Mouse (Mus musculus): ENCODE data around the gene Gnl2.

The Gnl2 gene

DNA sequence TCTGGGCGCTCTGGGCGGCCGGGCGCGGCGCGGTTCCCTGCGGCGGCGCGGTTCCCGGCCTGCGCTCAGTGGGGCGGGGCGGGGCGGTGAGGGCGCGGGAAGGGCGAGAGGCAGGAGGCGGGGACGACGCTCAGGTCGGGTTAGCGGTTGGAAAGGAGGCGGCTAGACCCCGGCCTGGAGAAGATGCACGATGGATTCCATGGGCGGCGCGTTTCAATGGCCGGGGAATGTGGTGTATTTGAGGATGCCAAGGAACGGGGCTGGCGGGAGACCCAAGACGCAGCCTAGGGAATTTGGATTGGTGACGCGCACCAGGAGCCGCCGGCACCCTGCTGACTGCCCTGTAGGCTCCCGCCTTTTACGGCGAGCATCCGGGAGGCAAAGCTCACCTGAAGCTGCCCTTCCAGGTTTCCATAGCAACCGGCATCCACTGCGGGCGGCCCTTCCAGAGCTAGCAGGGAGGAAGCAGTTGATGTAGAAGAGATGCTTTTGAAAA lies 69.0 kb downstream of the Gnl2 start:
- DNase-seq (ENCODE audit: low spot score) = peak; percentile 78

DNA sequence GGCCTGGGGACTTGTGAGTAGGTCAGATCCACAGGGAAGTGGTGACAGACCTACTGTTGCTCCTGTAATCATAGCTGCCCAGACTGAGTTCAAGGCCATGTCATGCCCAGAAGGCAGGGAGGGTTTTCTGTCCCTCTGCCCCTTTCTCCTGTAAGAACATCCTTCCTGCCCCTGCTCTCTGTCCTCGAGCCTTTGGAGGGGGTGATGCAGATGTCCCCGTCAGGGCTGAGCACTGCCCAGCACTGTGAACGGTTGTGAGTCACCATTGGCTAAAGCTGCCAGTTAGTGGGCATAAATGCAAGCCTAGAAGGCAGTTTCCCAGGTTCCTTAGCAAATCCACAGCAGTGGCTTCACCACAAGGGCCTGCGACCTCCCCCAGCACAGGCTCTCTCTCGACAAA lies 76.6 kb downstream of the Gnl2 start:
- DNase-seq (ENCODE audit: low spot score) = no peak

DNA sequence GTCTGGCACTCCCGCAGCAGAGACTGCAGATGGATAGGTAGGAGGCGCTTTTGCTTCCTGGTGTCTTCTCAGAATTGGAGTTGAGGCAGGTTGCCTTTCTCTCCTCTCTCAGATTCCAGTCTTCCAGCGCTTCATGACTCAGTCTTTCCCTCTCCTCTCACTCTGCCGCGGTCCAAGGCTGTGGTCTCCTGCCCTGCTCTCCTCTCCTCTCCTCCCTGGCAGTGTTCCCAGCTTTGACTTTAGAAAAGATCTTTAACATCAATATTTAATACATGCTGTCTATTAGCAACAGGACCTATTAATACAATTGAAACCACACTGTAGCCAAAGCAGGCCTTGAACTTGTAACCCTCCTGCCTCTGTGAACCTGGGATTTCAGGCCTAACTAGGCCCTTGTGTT lies 79.7 kb downstream of the Gnl2 start:
- DNase-seq (ENCODE audit: low spot score) = no peak

DNA sequence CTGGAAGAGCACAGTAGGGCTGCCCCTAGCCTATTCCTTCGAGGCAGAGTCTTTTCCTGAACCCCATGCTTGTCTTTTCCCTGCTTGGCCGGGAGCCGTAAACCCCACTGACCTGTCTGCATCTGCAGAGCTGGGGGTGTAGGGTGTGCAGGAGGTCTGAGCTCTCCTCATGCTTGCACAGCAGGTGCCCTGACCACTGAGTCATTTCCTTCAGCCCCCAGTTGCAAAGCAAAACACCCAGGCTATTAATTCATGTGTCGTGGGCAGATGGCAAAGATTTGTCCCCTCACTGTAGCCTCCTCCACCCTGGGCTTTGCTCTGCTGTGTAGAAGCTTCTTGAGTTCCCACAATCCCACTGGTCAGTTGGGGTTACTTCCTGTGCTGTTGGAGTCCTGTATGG lies 81.0 kb downstream of the Gnl2 start:
- DNase-seq (ENCODE audit: low spot score) = no peak

DNA sequence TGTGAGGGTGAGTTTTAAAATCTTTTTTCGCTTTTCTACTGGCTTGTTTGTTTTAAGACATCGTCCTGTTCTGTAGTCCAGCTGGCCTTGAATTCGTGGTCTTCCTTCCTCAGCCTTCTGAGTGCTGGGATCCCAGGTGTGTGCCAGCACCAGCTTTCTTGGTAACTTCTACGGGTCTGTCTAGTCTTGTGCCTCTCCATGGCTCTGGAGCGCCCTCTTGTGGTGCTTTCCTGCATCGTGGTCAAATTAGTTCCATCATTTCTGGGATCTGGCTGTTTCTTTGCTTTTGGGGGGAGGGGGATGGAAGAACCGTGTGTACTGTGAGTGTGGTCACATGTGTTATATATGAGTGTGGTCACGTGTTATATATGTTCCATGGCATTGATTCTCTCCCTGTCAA lies 83.1 kb downstream of the Gnl2 start:
- peak; percentile 89 for DNase-seq (ENCODE audit: low spot score)

DNA sequence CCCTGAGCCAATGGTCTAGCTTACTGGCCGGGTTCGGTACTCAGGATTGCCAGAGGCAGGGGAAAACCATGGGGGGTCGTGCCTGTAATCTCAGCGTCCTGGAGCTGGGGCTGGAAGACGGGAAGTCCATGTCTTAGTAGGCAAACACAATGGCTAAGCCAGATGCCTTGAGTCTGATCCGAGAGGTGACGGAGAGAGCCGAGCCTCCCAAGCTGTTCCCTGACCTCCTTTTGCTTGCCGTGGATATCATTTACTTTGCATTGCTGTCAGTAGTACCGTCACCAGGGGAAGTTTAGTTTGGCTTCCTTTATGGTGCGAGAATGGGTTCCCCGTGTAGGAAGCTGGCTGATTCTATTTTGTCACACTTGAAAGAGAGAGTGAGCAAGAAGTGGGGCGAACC lies 84.9 kb downstream of the Gnl2 start:
- no peak for DNase-seq (ENCODE audit: low spot score)
